Mouse (Mus musculus) limb, embryonic 10.5 days (tissue): ENCODE results near the gene Pcdh7. TPM values are rescaled to one million over a fixed set of nuclear protein-coding genes. Genes with fewer than 3 reads are reported as not detected.
"Not testable (repeated sequence)": the region's sequence is repeated elsewhere in the genome, so short reads cannot be mapped to it uniquely, and the experiment has no call there.

Source experiments
- DNase-seq: peaks from one replicate; pipeline ENCODE4 v3.0.0-alpha.2; 2017; ENCODE audit warnings: low spot score
- H3K27ac ChIP-seq: fragments of 300-500 bp; sonication (generic); 2 replicates; pipeline ENCODE4 v1.5.1; 2016; ENCODE audit warnings: mild to moderate bottlenecking
- H3K27me3 ChIP-seq: fragments of 300-500 bp; sonication (generic); 2 replicates; pipeline ENCODE4 v1.6.1; 2016; ENCODE audit warnings: low read depth, mild to moderate bottlenecking; ENCODE audit not compliant: poor library complexity, severe bottlenecking
- H3K36me3 ChIP-seq: fragments of 300-500 bp; sonication (generic); 2 replicates; pipeline ENCODE4 v1.6.1; 2016; ENCODE audit warnings: mild to moderate bottlenecking, moderate library complexity
- H3K4me1 ChIP-seq: fragments of 300-500 bp; sonication (generic); 2 replicates; pipeline ENCODE4 v1.6.1; 2016
- H3K4me3 ChIP-seq: fragments of 300-500 bp; sonication (generic); 2 replicates; pipeline ENCODE4 v1.5.1; 2016; ENCODE audit warnings: mild to moderate bottlenecking, moderate library complexity
- H3K9me3 ChIP-seq: fragments of 300-500 bp; sonication (generic); replicated peaks from 2 replicates; pipeline ENCODE4 v1.6.1; 2016; ENCODE audit warnings: mild to moderate bottlenecking
- WGBS: fragments of 180-500 bp; shearing (Covaris S2); methylation state at CpG from one replicate; pipeline ENCODE4 v1.1.7; 2016; 5-methylcytosine and 5-hydroxymethylcytosine counted together
- polyA plus RNA-seq: library from polyadenylated mRNA; unstranded; fragments of >200 nt; fragmentation: Nextera tagmentation; extraction: Ambion mirVana; gene quantifications from 2 replicates; pipeline ENCODE4 v1.2.1, GENCODE M21; 2016

Gene Pcdh7
- polyA plus RNA-seq, 1 experiment from 2014 or later, result 6.0 TPM

- no peaks in the 10 kb centered on the region for H3K27me3 ChIP-seq
- no peak overlapping the region for H3K4me3 ChIP-seq
- no peaks in the 10 kb centered on the region for H3K36me3 ChIP-seq
- no peaks in the 10 kb centered on the region for H3K9me3 ChIP-seq
- DNase-seq, result no peak
- WGBS, result 86% methylated on average over 5 of the region's 5 CpGs
- H3K4me1 ChIP-seq, result no peaks in the 10 kb centered on the region
- no peak overlapping the region for H3K27ac ChIP-seq
These were observed 436.2 kb downstream of the Pcdh7 start for GRCm38 (mm10) chr5:58153966-58154365.

GRCm38 (mm10) chr5:58172218-58172617 is 454.5 kb downstream of the Pcdh7 start:
- Histone ChIP-seq H3K36me3 (no peaks in the 10 kb centered on the region), H3K9me3 (no peaks in the 10 kb centered on the region)
- no peak for DNase-seq

GRCm38 (mm10) chr5:58174335-58174734 is 456.6 kb downstream of the Pcdh7 start:
- not testable (repeated sequence) for H3K4me3 ChIP-seq, H3K36me3 ChIP-seq, DNase-seq, H3K27me3 ChIP-seq, H3K9me3 ChIP-seq, H3K4me1 ChIP-seq, H3K27ac ChIP-seq

More at GRCm38 (mm10) chr5:58172218-58172617, 454.5 kb downstream of the Pcdh7 start:
- H3K4me1 ChIP-seq, result no peaks in the 10 kb centered on the region
- no peaks in the 10 kb centered on the region for H3K27me3 ChIP-seq
- no peak overlapping the region for H3K4me3 ChIP-seq
- no peak overlapping the region for H3K27ac ChIP-seq

- H3K9me3 ChIP-seq, result no peaks in the 10 kb centered on the region
- H3K27ac ChIP-seq, result no peak overlapping the region
- H3K27me3 ChIP-seq, result no peaks in the 10 kb centered on the region
- no peak for DNase-seq
- no peaks in the 10 kb centered on the region for H3K36me3 ChIP-seq
- no peak overlapping the region for H3K4me3 ChIP-seq
- 94% methylated on average over 3 of the region's 3 CpGs for WGBS
- no peaks in the 10 kb centered on the region for H3K4me1 ChIP-seq
These were observed 457.8 kb downstream of the Pcdh7 start for GRCm38 (mm10) chr5:58175532-58175931.
